Mouse (Mus musculus) natural killer cell, adult 2 months (primary cell): Measurements from ENCODE around the gene E2f7.
A peak's percentile ranks its signal among the peaks of the same experiment; 100 is the strongest.

Experiments
- DNase-seq, 2 experiments: peaks; one replicate each; pipeline ENCODE4 v3.0.0; 2022; ENCODE audit warnings: low spot score in 2 of 2

Gene E2f7

GRCm38 (mm10) chr10:110773878-110774277 lies 28.6 kb downstream of the E2f7 start:
- no peak for DNase-seq

- no peak for DNase-seq
Observed at GRCm38 (mm10) chr10:110781772-110782171, 36.5 kb downstream of the E2f7 start.

- no peak for DNase-seq
Observed at GRCm38 (mm10) chr10:110782655-110783054, 37.4 kb downstream of the E2f7 start.

- no peak for DNase-seq
Observed at GRCm38 (mm10) chr10:110788049-110788752, 43.0 kb downstream of the E2f7 start.

GRCm38 (mm10) chr10:110789683-110790082 lies 44.4 kb downstream of the E2f7 start:
- DNase-seq = no peak

GRCm38 (mm10) chr10:110793150-110793787 lies 48.0 kb downstream of the E2f7 start:
- no peak for DNase-seq

GRCm38 (mm10) chr10:110794564-110795205 lies 49.4 kb downstream of the E2f7 start:
- DNase-seq = peak; percentile 7 to 22

GRCm38 (mm10) chr10:110795206-110795796 lies 50.1 kb downstream of the E2f7 start:
- DNase-seq = no peak

- no peak for DNase-seq
Observed at GRCm38 (mm10) chr10:110801296-110801695, 56.1 kb downstream of the E2f7 start.

GRCm38 (mm10) chr10:110804279-110805024 lies 59.2 kb downstream of the E2f7 start:
- DNase-seq = no peak

GRCm38 (mm10) chr10:110805025-110805740 lies 59.9 kb downstream of the E2f7 start:
- DNase-seq = no peak

GRCm38 (mm10) chr10:110806471-110806870 lies 61.2 kb downstream of the E2f7 start:
- no peak for DNase-seq

GRCm38 (mm10) chr10:110810528-110810927 lies 65.3 kb downstream of the E2f7 start:
- DNase-seq = no peak

- DNase-seq = no peak
Observed at GRCm38 (mm10) chr10:110811209-110811861, 66.1 kb downstream of the E2f7 start.

- DNase-seq = no peak
Observed at GRCm38 (mm10) chr10:110811862-110812225, 66.6 kb downstream of the E2f7 start.

GRCm38 (mm10) chr10:110821139-110821538 lies 75.9 kb downstream of the E2f7 start:
- no peak for DNase-seq

GRCm38 (mm10) chr10:110821692-110822091 lies 76.5 kb downstream of the E2f7 start:
- no peak for DNase-seq

GRCm38 (mm10) chr10:110832336-110832735 lies 87.1 kb downstream of the E2f7 start:
- no peak for DNase-seq

GRCm38 (mm10) chr10:110835115-110835806 lies 90.0 kb downstream of the E2f7 start:
- no peak for DNase-seq
